Comparison of ENCODE assay signal across 8 mouse cellular contexts in genomic region chr4:141059616-141060425, GRCm38 (mm10). TPM values are rescaled to one million over a fixed set of nuclear protein-coding genes. Genes with fewer than 3 reads are reported as not detected.
A peak's percentile ranks its signal among the peaks of the same experiment; 100 is the strongest.
DNase-seq lines count a peak whose midpoint lies in the region; ATAC-seq and TF ChIP-seq lines count a peak whose summit lies in the region.

No protein-coding gene starts in this region.

- 10% methylated on average over 32 of the region's 32 CpGs for WGBS in spleen, adult 2 months
- WGBS in intestine, embryonic 15.5 days = 2% methylated on average over 32 of the region's 32 CpGs

- H3K4me2 ChIP-seq in intestine, embryonic 15.5 days (replicated peaks) = peak overlapping the region; percentile 74

- H3K9ac ChIP-seq in intestine, embryonic 15.5 days = peak overlapping the region; percentile 80

- no peaks in the 10 kb centered on the region for H3K27me3 ChIP-seq in spleen, adult 2 months (ENCODE audit: control insufficient read depth, insufficient read depth, low read length)
- H3K27me3 ChIP-seq in intestine, embryonic 15.5 days (replicated peaks) = no peaks in the 10 kb centered on the region

- DNase-seq in cerebellum, adult 11-12 months = peak; percentile 64
- no peak for DNase-seq in cerebellum, postnatal 25 days
- DNase-seq in spleen, adult 2 months (ENCODE audit: low read depth in 1 of 2, low spot score in 2 of 2) = no peak
- DNase-seq in spleen, adult 12 weeks (ENCODE audit: low spot score) = no peak
- no peak for DNase-seq in spleen, adult 18-20 months
- DNase-seq in testis, postnatal 10 days (ENCODE audit: low spot score) = no peak

- TF ChIP-seq POLR2A in spleen, adult 2 months (IDR thresholded peaks at IDR 0.05; ENCODE audit: low read depth, low read length) = no peak

- TF ChIP-seq CTCF in spleen, adult 2 months (IDR thresholded peaks at IDR 0.05; ENCODE audit: extremely low read depth, insufficient read depth, insufficient read length, insufficient replicate concordance) = no peak

- H3K27ac ChIP-seq in spleen, adult 2 months (ENCODE audit: insufficient read depth, low read length) = peak overlapping the region; percentile 9; the same call in 1 of the 2 replicates
- H3K27ac ChIP-seq in intestine, embryonic 15.5 days = peak overlapping the region; percentile 90

- no peaks in the 10 kb centered on the region for H3K4me1 ChIP-seq in spleen, adult 2 months (ENCODE audit: control insufficient read depth, insufficient read depth, insufficient read length)
- H3K4me1 ChIP-seq in intestine, embryonic 15.5 days (replicated peaks) = peaks cover 6% of the 10 kb centered on the region; the same call in 1 of the 2 replicates

- ATAC-seq in intestine, embryonic 15.5 days = peak; percentile 74
- 0 out of 2 replicates have a peak, but pooled peaks have one; percentile 0 for ATAC-seq in monocyte, adult 5-6 weeks (replicated peaks; ENCODE audit: insufficient number of reproducible peaks, low FRiP score, low TSS enrichment, poor library complexity, severe bottlenecking)

- peak overlapping the region; percentile 73 for H3K4me3 ChIP-seq in spleen, adult 2 months (ENCODE audit: extremely low read depth, insufficient read depth, insufficient read length)
- H3K4me3 ChIP-seq in intestine, embryonic 15.5 days (replicated peaks) = peak overlapping the region; percentile 60

- no peaks in the 10 kb centered on the region for H3K9me3 ChIP-seq in intestine, embryonic 15.5 days

- H3K36me3 ChIP-seq in spleen, adult 2 months (ENCODE audit: control insufficient read depth, insufficient read depth, low read length) = no peaks in the 10 kb centered on the region
- H3K36me3 ChIP-seq in intestine, embryonic 15.5 days = 0 out of 2 replicates have a peak, but pooled peaks cover 3% of the 10 kb centered on the region

RNA-seq across cellular contexts. Expression of gene Crocc, which starts 0.5 kb away (rescaled TPM):
- 9.8 and 11.7 TPM in 2 replicates for polyA plus RNA-seq in spleen, adult 2 months (2012; rRNA removed)
- 4.0 and 4.7 TPM in 2 replicates for polyA plus RNA-seq in intestine, embryonic 15.5 days (2015; fragmentation: Nextera tagmentation; extraction: Ambion mirVana)
- 4.8 to 12.1 TPM (median 8.5 TPM) in 3 replicates for total RNA-seq in monocyte, adult 5-6 weeks (2017)

RNA-seq across cellular contexts. Expression of gene Necap2, which starts 18.3 kb away (rescaled TPM):
- polyA plus RNA-seq in spleen, adult 2 months (2012; rRNA removed) = 71.3 and 101 TPM in 2 replicates
- polyA plus RNA-seq in intestine, embryonic 15.5 days (2015; fragmentation: Nextera tagmentation; extraction: Ambion mirVana) = 66.6 and 70.2 TPM in 2 replicates
- total RNA-seq in monocyte, adult 5-6 weeks (2017) = 103 to 149 TPM (median 111 TPM) in 3 replicates

RNA-seq across cellular contexts. Expression of gene Spata21, which starts 28.3 kb away (rescaled TPM):
- polyA plus RNA-seq in spleen, adult 2 months (2012; rRNA removed) = not detected in 2 replicates
- polyA plus RNA-seq in intestine, embryonic 15.5 days (2015; fragmentation: Nextera tagmentation; extraction: Ambion mirVana) = not detected in 2 replicates
- total RNA-seq in monocyte, adult 5-6 weeks (2017) = not detected in 3 replicates

RNA-seq across cellular contexts. Expression of gene Mfap2, which starts 49.6 kb away (rescaled TPM):
- polyA plus RNA-seq in spleen, adult 2 months (2012; rRNA removed) = 3.1 and 4.6 TPM in 2 replicates
- 329 and 347 TPM in 2 replicates for polyA plus RNA-seq in intestine, embryonic 15.5 days (2015; fragmentation: Nextera tagmentation; extraction: Ambion mirVana)
- total RNA-seq in monocyte, adult 5-6 weeks (2017) = not detected in 3 replicates
